Mouse (Mus musculus) forebrain, embryonic 16.5 days (tissue): ENCODE data around the gene Flt1. TPM values are rescaled to one million over a fixed set of nuclear protein-coding genes. Genes with fewer than 3 reads are reported as not detected.

Source experiments
- ATAC-seq: fragments of 200-750 bp; cut with Nextera tagmentation; 2 replicates; pipeline ENCODE4 v1.8.0; 2017; ENCODE audit warnings: mild to moderate bottlenecking, moderate library complexity
- H3K27ac ChIP-seq: fragments of 300-500 bp; sonication (generic); 2 replicates; pipeline ENCODE4 v1.5.1; 2014; ENCODE audit warnings: low read length, control low read depth
- H3K27me3 ChIP-seq: fragments of 300-500 bp; sonication (generic); replicated peaks from 2 replicates; pipeline ENCODE4 v1.6.1; 2014; ENCODE audit warnings: low read length; ENCODE audit not compliant: control insufficient read depth, insufficient read depth
- H3K36me3 ChIP-seq: fragments of 300-500 bp; sonication (generic); 2 replicates; pipeline ENCODE4 v1.6.1; 2014; ENCODE audit not compliant: control insufficient read depth, insufficient read depth
- H3K4me1 ChIP-seq: fragments of 300-500 bp; sonication (generic); replicated peaks from 2 replicates; pipeline ENCODE4 v1.6.1; 2014; ENCODE audit warnings: low read length; ENCODE audit not compliant: control insufficient read depth, insufficient read depth
- H3K4me2 ChIP-seq: fragments of 300-500 bp; sonication (generic); 2 replicates; pipeline ENCODE4 v1.6.1; 2014; ENCODE audit warnings: mild to moderate bottlenecking, low read length, control low read depth
- H3K4me3 ChIP-seq: fragments of 300-500 bp; sonication (generic); replicated peaks from 2 replicates; pipeline ENCODE4 v1.5.1; 2014; ENCODE audit warnings: mild to moderate bottlenecking, low read length, control low read depth
- H3K9ac ChIP-seq: fragments of 300-500 bp; sonication (generic); replicated peaks from 2 replicates; pipeline ENCODE4 v1.6.1; 2014; ENCODE audit warnings: low read depth, low read length, control low read depth
- H3K9me3 ChIP-seq: fragments of 300-500 bp; sonication (generic); 2 replicates; pipeline ENCODE4 v1.6.1; 2016; ENCODE audit warnings: low read length; ENCODE audit not compliant: control insufficient read depth
- WGBS: fragments of 180-500 bp; shearing (Covaris S2); extraction: QIAGEN DNeasy Blood & Tissue Kit; methylation state at CpG from one replicate; pipeline ENCODE4 v1.1.7; 2014; 5-methylcytosine and 5-hydroxymethylcytosine counted together
- polyA plus RNA-seq: library from polyadenylated mRNA; unstranded; fragments of >200 nt; fragmentation: Nextera tagmentation; extraction: Ambion mirVana; gene quantifications from 2 replicates; pipeline ENCODE4 v1.2.1, GENCODE M21; 2015

Gene Flt1
- polyA plus RNA-seq, 1 experiment from 2014 or later = 13.0 TPM

GRCm38 (mm10) chr5:147708500-147708899 is 17.3 kb downstream of the Flt1 start:
- Histone ChIP-seq H3K9me3 (no peaks in the 10 kb centered on the region), H3K9ac (no peak overlapping the region), H3K27ac (no peak overlapping the region), H3K27me3 (no peaks in the 10 kb centered on the region), H3K4me3 (no peak overlapping the region), H3K4me1 (no peaks in the 10 kb centered on the region), H3K4me2 (no peak overlapping the region), H3K36me3 (no peaks in the 10 kb centered on the region)
- no peak for ATAC-seq
- WGBS = 88% methylated on average over 4 of the region's 4 CpGs

GRCm38 (mm10) chr5:147707479-147707878 is 18.3 kb downstream of the Flt1 start:
- 50% methylated on average over 4 of the region's 4 CpGs for WGBS
- Histone ChIP-seq H3K9ac (no peak overlapping the region), H3K4me3 (no peak overlapping the region), H3K4me2 (no peak overlapping the region), H3K27ac (no peak overlapping the region), H3K9me3 (no peaks in the 10 kb centered on the region), H3K36me3 (no peaks in the 10 kb centered on the region), H3K27me3 (no peaks in the 10 kb centered on the region), H3K4me1 (no peaks in the 10 kb centered on the region)
- ATAC-seq = no peak

GRCm38 (mm10) chr5:147704890-147705289 is 20.9 kb downstream of the Flt1 start:
- Histone ChIP-seq H3K4me3 (no peak overlapping the region), H3K4me1 (no peaks in the 10 kb centered on the region), H3K27ac (no peak overlapping the region), H3K36me3 (no peaks in the 10 kb centered on the region), H3K27me3 (no peaks in the 10 kb centered on the region), H3K4me2 (no peak overlapping the region), H3K9ac (no peak overlapping the region), H3K9me3 (no peaks in the 10 kb centered on the region)
- no peak for ATAC-seq
- 58% methylated on average over 4 of the region's 4 CpGs for WGBS

GRCm38 (mm10) chr5:147702423-147702822 is 23.4 kb downstream of the Flt1 start:
- H3K27ac ChIP-seq = no peak overlapping the region
- H3K4me1 ChIP-seq = no peaks in the 10 kb centered on the region
- no peak overlapping the region for H3K4me3 ChIP-seq
- H3K9ac ChIP-seq = no peak overlapping the region
- H3K27me3 ChIP-seq = no peaks in the 10 kb centered on the region
- no peaks in the 10 kb centered on the region for H3K36me3 ChIP-seq
- 77% methylated on average over 5 of the region's 5 CpGs for WGBS
- ATAC-seq = no peak
- H3K9me3 ChIP-seq = no peaks in the 10 kb centered on the region
- H3K4me2 ChIP-seq = no peak overlapping the region

GRCm38 (mm10) chr5:147701024-147701423 is 24.8 kb downstream of the Flt1 start:
- H3K4me2 ChIP-seq = no peak overlapping the region
- ATAC-seq = no peak
- no peaks in the 10 kb centered on the region for H3K27me3 ChIP-seq
- H3K9me3 ChIP-seq = no peaks in the 10 kb centered on the region
- H3K27ac ChIP-seq = no peak overlapping the region
- no peaks in the 10 kb centered on the region for H3K36me3 ChIP-seq
- 90% methylated on average over 3 of the region's 3 CpGs for WGBS
- H3K9ac ChIP-seq = no peak overlapping the region
- no peak overlapping the region for H3K4me3 ChIP-seq
- no peaks in the 10 kb centered on the region for H3K4me1 ChIP-seq

GRCm38 (mm10) chr5:147698044-147698443 is 27.8 kb downstream of the Flt1 start:
- Histone ChIP-seq H3K27ac (no peak overlapping the region), H3K27me3 (no peaks in the 10 kb centered on the region), H3K4me2 (no peak overlapping the region), H3K9me3 (no peaks in the 10 kb centered on the region), H3K9ac (no peak overlapping the region), H3K4me3 (no peak overlapping the region), H3K4me1 (no peaks in the 10 kb centered on the region), H3K36me3 (no peaks in the 10 kb centered on the region)
- WGBS = 36% methylated on average over 13 of the region's 13 CpGs
- ATAC-seq = no peak

- no peak for ATAC-seq
These were observed 28.6 kb downstream of the Flt1 start for GRCm38 (mm10) chr5:147697165-147697564.

GRCm38 (mm10) chr5:147692622-147693021 is 33.2 kb downstream of the Flt1 start:
- H3K27ac ChIP-seq = no peak overlapping the region
- H3K9ac ChIP-seq = no peak overlapping the region
- no peaks in the 10 kb centered on the region for H3K36me3 ChIP-seq
- WGBS = 87% methylated on average over 1 of the region's 1 CpGs
- no peak overlapping the region for H3K4me2 ChIP-seq
- H3K4me1 ChIP-seq = no peaks in the 10 kb centered on the region
- no peaks in the 10 kb centered on the region for H3K27me3 ChIP-seq
- no peak for ATAC-seq
- no peak overlapping the region for H3K4me3 ChIP-seq
- peaks cover 3% of the 10 kb centered on the region; the same call in 1 of the 2 replicates for H3K9me3 ChIP-seq

More at GRCm38 (mm10) chr5:147697165-147697564, 28.6 kb downstream of the Flt1 start:
- Histone ChIP-seq H3K9me3 (peaks cover 3% of the 10 kb centered on the region; the same call in 1 of the 2 replicates), H3K27me3 (no peaks in the 10 kb centered on the region), H3K4me3 (no peak overlapping the region), H3K4me2 (no peak overlapping the region), H3K27ac (no peak overlapping the region), H3K36me3 (no peaks in the 10 kb centered on the region), H3K4me1 (no peaks in the 10 kb centered on the region), H3K9ac (no peak overlapping the region)
- 22% methylated on average over 5 of the region's 5 CpGs for WGBS

- Histone ChIP-seq H3K27me3 (no peaks in the 10 kb centered on the region), H3K4me1 (peaks cover 15% of the 10 kb centered on the region), H3K4me3 (no peak overlapping the region), H3K27ac (no peak overlapping the region), H3K9me3 (no peaks in the 10 kb centered on the region), H3K9ac (no peak overlapping the region), H3K36me3 (no peaks in the 10 kb centered on the region), H3K4me2 (no peak overlapping the region)
- no peak for ATAC-seq
- WGBS = 89% methylated on average over 12 of the region's 12 CpGs
These were observed 42.0 kb downstream of the Flt1 start for GRCm38 (mm10) chr5:147683707-147684323.

GRCm38 (mm10) chr5:147681224-147681623 is 44.6 kb downstream of the Flt1 start:
- Histone ChIP-seq H3K9ac (no peak overlapping the region), H3K27me3 (no peaks in the 10 kb centered on the region), H3K4me1 (peaks cover 15% of the 10 kb centered on the region), H3K4me2 (peak overlapping the region; percentile 8; the same call in 1 of the 2 replicates), H3K4me3 (no peak overlapping the region), H3K36me3 (no peaks in the 10 kb centered on the region), H3K9me3 (no peaks in the 10 kb centered on the region), H3K27ac (no peak overlapping the region)
- 13% methylated on average over 10 of the region's 10 CpGs for WGBS
- no peak for ATAC-seq
